Mouse (Mus musculus) hindbrain, embryonic 13.5 days (tissue): ENCODE measurements around the gene Nelfb. TPM values are rescaled to one million over a fixed set of nuclear protein-coding genes. Genes with fewer than 3 reads are reported as not detected.

Experiments
- ATAC-seq: fragments of 200-750 bp; cut with Nextera tagmentation; 2 replicates; pipeline ENCODE4 v1.8.0; 2017; ENCODE audit warnings: moderate TSS enrichment; ENCODE audit not compliant: low FRiP score
- H3K27ac ChIP-seq: fragments of 300-500 bp; sonication (generic); 2 replicates; pipeline ENCODE4 v1.5.1; 2015; ENCODE audit warnings: inconsistent platforms, mild to moderate bottlenecking, moderate library complexity
- H3K27me3 ChIP-seq: fragments of 300-500 bp; sonication (generic); 2 replicates; pipeline ENCODE4 v1.6.1; 2015; ENCODE audit warnings: mild to moderate bottlenecking, inconsistent platforms
- H3K36me3 ChIP-seq: fragments of 300-500 bp; sonication (generic); 2 replicates; pipeline ENCODE4 v1.6.1; 2015; ENCODE audit warnings: mild to moderate bottlenecking, inconsistent platforms
- H3K4me1 ChIP-seq: fragments of 300-500 bp; sonication (generic); replicated peaks from 2 replicates; pipeline ENCODE4 v1.6.1; 2015; ENCODE audit warnings: inconsistent platforms
- H3K4me2 ChIP-seq: fragments of 300-500 bp; sonication (generic); 2 replicates; pipeline ENCODE4 v1.6.1; 2015; ENCODE audit warnings: inconsistent platforms, mild to moderate bottlenecking, moderate library complexity
- H3K4me3 ChIP-seq: fragments of 300-500 bp; sonication (generic); 2 replicates; pipeline ENCODE4 v1.5.1; 2015; ENCODE audit warnings: mild to moderate bottlenecking, inconsistent platforms
- H3K9ac ChIP-seq: fragments of 300-500 bp; sonication (generic); 2 replicates; pipeline ENCODE4 v1.6.1; 2015; ENCODE audit warnings: mild to moderate bottlenecking, inconsistent platforms
- H3K9me3 ChIP-seq: fragments of 300-500 bp; sonication (generic); 2 replicates; pipeline ENCODE4 v1.6.1; 2016; ENCODE audit warnings: inconsistent platforms
- WGBS: fragments of 180-500 bp; shearing (Covaris S2); methylation state at CpG from one replicate; pipeline ENCODE4 v1.1.7; 2015; 5-methylcytosine and 5-hydroxymethylcytosine counted together
- polyA plus RNA-seq: library from polyadenylated mRNA; unstranded; fragments of >200 nt; fragmentation: Nextera tagmentation; extraction: Ambion mirVana; gene quantifications from 2 replicates; pipeline ENCODE4 v1.2.1, GENCODE M21; 2015

Nelfb gene
- polyA plus RNA-seq, 1 experiment from 2014 or later = 98.3 TPM

- no peak overlapping the region for H3K9ac ChIP-seq
- WGBS = 68% methylated on average over 6 of the region's 6 CpGs
- ATAC-seq = no peak
Observed at GRCm38 (mm10) chr2:25228995-25229530, 17.8 kb upstream of the Nelfb start.

GRCm38 (mm10) chr2:25228431-25228889 lies 17.2 kb upstream of the Nelfb start:
- Histone ChIP-seq H3K9ac (peak overlapping the region; percentile 53; the same call in 1 of the 2 replicates), H3K9me3 (no peaks in the 10 kb centered on the region), H3K27ac (peak overlapping the region; percentile 72), H3K4me3 (peak overlapping the region; percentile 23), H3K4me2 (peak overlapping the region; percentile 42), H3K27me3 (peaks cover 17% of the 10 kb centered on the region; the same call in 1 of the 2 replicates), H3K36me3 (no peaks in the 10 kb centered on the region), H3K4me1 (peaks cover 20% of the 10 kb centered on the region)
- no peak for ATAC-seq
- under 1% methylated on average over 7 of the region's 7 CpGs for WGBS

More at GRCm38 (mm10) chr2:25228995-25229530, 17.8 kb upstream of the Nelfb start:
- Histone ChIP-seq H3K4me3 (no peak overlapping the region; the same call in 1 of the 2 replicates), H3K9me3 (no peaks in the 10 kb centered on the region), H3K36me3 (no peaks in the 10 kb centered on the region), H3K4me1 (peaks cover 16% of the 10 kb centered on the region), H3K4me2 (peak overlapping the region; percentile 42), H3K27me3 (peaks cover 19% of the 10 kb centered on the region; the same call in 1 of the 2 replicates), H3K27ac (0 out of 2 replicates have a peak overlapping the region, but pooled peaks have one; percentile 72)

GRCm38 (mm10) chr2:25227406-25227805 lies 16.1 kb upstream of the Nelfb start:
- H3K9me3 ChIP-seq = no peaks in the 10 kb centered on the region
- no peaks in the 10 kb centered on the region for H3K36me3 ChIP-seq
- peaks cover 25% of the 10 kb centered on the region for H3K4me1 ChIP-seq
- no peak overlapping the region for H3K4me2 ChIP-seq
- 88% methylated on average over 4 of the region's 4 CpGs for WGBS
- H3K27me3 ChIP-seq = peaks cover 17% of the 10 kb centered on the region; the same call in 1 of the 2 replicates
- H3K27ac ChIP-seq = no peak overlapping the region
- no peak overlapping the region for H3K4me3 ChIP-seq
- no peak for ATAC-seq
- H3K9ac ChIP-seq = no peak overlapping the region

GRCm38 (mm10) chr2:25226864-25227263 lies 15.6 kb upstream of the Nelfb start:
- peaks cover 25% of the 10 kb centered on the region for H3K4me1 ChIP-seq
- H3K27me3 ChIP-seq = peaks cover 17% of the 10 kb centered on the region; the same call in 1 of the 2 replicates
- no peak overlapping the region for H3K27ac ChIP-seq
- H3K4me3 ChIP-seq = no peak overlapping the region
- ATAC-seq = no peak
- no peak overlapping the region for H3K9ac ChIP-seq
- no peak overlapping the region for H3K4me2 ChIP-seq
- no peaks in the 10 kb centered on the region for H3K9me3 ChIP-seq
- H3K36me3 ChIP-seq = peaks cover 2% of the 10 kb centered on the region
- 81% methylated on average over 5 of the region's 5 CpGs for whole genome bisulfite sequencing

GRCm38 (mm10) chr2:25225811-25226379 lies 14.6 kb upstream of the Nelfb start:
- Histone ChIP-seq H3K9me3 (no peaks in the 10 kb centered on the region), H3K4me1 (peaks cover 25% of the 10 kb centered on the region), H3K27me3 (0 out of 2 replicates have a peak, but pooled peaks cover 10% of the 10 kb centered on the region), H3K9ac (peak overlapping the region; percentile 73), H3K4me2 (peak overlapping the region; percentile 56), H3K4me3 (0 out of 2 replicates have a peak overlapping the region, but pooled peaks have one; percentile 49), H3K27ac (peak overlapping the region; percentile 97), H3K36me3 (peaks cover 9% of the 10 kb centered on the region)
- ATAC-seq = no peak
- WGBS = 80% methylated on average over 8 of the region's 8 CpGs

GRCm38 (mm10) chr2:25224766-25225752 lies 13.8 kb upstream of the Nelfb start:
- Histone ChIP-seq H3K4me1 (peaks cover 25% of the 10 kb centered on the region), H3K9ac (peak overlapping the region; percentile 73), H3K27ac (peak overlapping the region; percentile 97), H3K4me3 (peak overlapping the region; percentile 49), H3K27me3 (0 out of 2 replicates have a peak, but pooled peaks cover 1% of the 10 kb centered on the region), H3K9me3 (no peaks in the 10 kb centered on the region), H3K4me2 (peak overlapping the region; percentile 56), H3K36me3 (peaks cover 9% of the 10 kb centered on the region)
- peak; percentile 98 for ATAC-seq
- WGBS = 2% methylated on average over 41 of the region's 41 CpGs

GRCm38 (mm10) chr2:25224492-25224765 lies 13.1 kb upstream of the Nelfb start, which contains the start of gene Tubb4b:
Gene Tubb4b (minus strand): TSS chr2:25224702.
- Histone ChIP-seq H3K9me3 (no peaks in the 10 kb centered on the region), H3K4me2 (peak within 1 kb of the TSS; percentile 92), H3K27me3 (no peaks in the 10 kb centered on the region), H3K4me3 (peak within 1 kb of the TSS; percentile 88), H3K27ac (peak within 1 kb of the TSS; percentile 97), H3K4me1 (peaks cover 25% of the 10 kb centered on the region), H3K36me3 (peaks cover 9% of the 10 kb centered on the region), H3K9ac (peak within 1 kb of the TSS; percentile 90)
- under 1% methylated on average over 17 of the region's 17 CpGs for WGBS
- no peak for ATAC-seq

GRCm38 (mm10) chr2:25223681-25224491 lies 12.6 kb upstream of the Nelfb start:
- Histone ChIP-seq H3K9ac (peak overlapping the region; percentile 90), H3K36me3 (peaks cover 9% of the 10 kb centered on the region), H3K4me2 (peak overlapping the region; percentile 92), H3K4me1 (peaks cover 22% of the 10 kb centered on the region), H3K27me3 (no peaks in the 10 kb centered on the region), H3K4me3 (peak overlapping the region; percentile 88), H3K9me3 (no peaks in the 10 kb centered on the region), H3K27ac (peak overlapping the region; percentile 94)
- ATAC-seq = no peak; the same call in 1 of the 2 replicates
- WGBS = 3% methylated on average over 40 of the region's 53 CpGs

GRCm38 (mm10) chr2:25221331-25221772 lies 10.1 kb upstream of the Nelfb start:
- ATAC-seq = no peak

GRCm38 (mm10) chr2:25218445-25218844 lies 7.2 kb upstream of the Nelfb start, which contains the start of gene Fam166a:
Gene Fam166a (plus strand): TSS chr2:25218745.
- ATAC-seq = no peak
- no peak within 1 kb of the TSS for H3K9ac ChIP-seq
- H3K4me2 ChIP-seq = no peak within 1 kb of the TSS
- H3K4me3 ChIP-seq = no peak within 1 kb of the TSS
- peaks cover 4% of the 10 kb centered on the region for H3K4me1 ChIP-seq
- no peaks in the 10 kb centered on the region for H3K9me3 ChIP-seq
- no peak within 1 kb of the TSS for H3K27ac ChIP-seq
- H3K27me3 ChIP-seq = peaks cover 14% of the 10 kb centered on the region; the same call in 1 of the 2 replicates
- H3K36me3 ChIP-seq = peaks cover 9% of the 10 kb centered on the region

More at GRCm38 (mm10) chr2:25221331-25221772, 10.1 kb upstream of the Nelfb start:
- Histone ChIP-seq H3K27me3 (no peaks in the 10 kb centered on the region), H3K27ac (no peak overlapping the region), H3K9me3 (no peaks in the 10 kb centered on the region), H3K9ac (no peak overlapping the region), H3K4me1 (peaks cover 17% of the 10 kb centered on the region), H3K4me3 (no peak overlapping the region), H3K36me3 (peaks cover 9% of the 10 kb centered on the region), H3K4me2 (no peak overlapping the region)
- WGBS = 72% methylated on average over 5 of the region's 5 CpGs

GRCm38 (mm10) chr2:25217666-25218065 lies 6.4 kb upstream of the Nelfb start:
- no peak overlapping the region for H3K27ac ChIP-seq
- H3K4me1 ChIP-seq = no peaks in the 10 kb centered on the region
- no peak overlapping the region for H3K4me2 ChIP-seq
- WGBS = 73% methylated on average over 2 of the region's 2 CpGs
- no peak overlapping the region for H3K4me3 ChIP-seq
- peaks cover 20% of the 10 kb centered on the region; the same call in 1 of the 2 replicates for H3K27me3 ChIP-seq
- no peak overlapping the region for H3K9ac ChIP-seq
- no peaks in the 10 kb centered on the region for H3K9me3 ChIP-seq
- peaks cover 9% of the 10 kb centered on the region for H3K36me3 ChIP-seq
- ATAC-seq = no peak
